Mouse (Mus musculus): Measurements from ENCODE around the gene Slc9a8.

Gene Slc9a8

GRCm38 (mm10) chr2:167502554-167503252, 81.2 kb downstream of the Slc9a8 start:
- no peak for TF ChIP-seq GATA4 (IDR thresholded peaks at IDR 0.05; ENCODE audit: insufficient replicate concordance, low read length)

DNA sequence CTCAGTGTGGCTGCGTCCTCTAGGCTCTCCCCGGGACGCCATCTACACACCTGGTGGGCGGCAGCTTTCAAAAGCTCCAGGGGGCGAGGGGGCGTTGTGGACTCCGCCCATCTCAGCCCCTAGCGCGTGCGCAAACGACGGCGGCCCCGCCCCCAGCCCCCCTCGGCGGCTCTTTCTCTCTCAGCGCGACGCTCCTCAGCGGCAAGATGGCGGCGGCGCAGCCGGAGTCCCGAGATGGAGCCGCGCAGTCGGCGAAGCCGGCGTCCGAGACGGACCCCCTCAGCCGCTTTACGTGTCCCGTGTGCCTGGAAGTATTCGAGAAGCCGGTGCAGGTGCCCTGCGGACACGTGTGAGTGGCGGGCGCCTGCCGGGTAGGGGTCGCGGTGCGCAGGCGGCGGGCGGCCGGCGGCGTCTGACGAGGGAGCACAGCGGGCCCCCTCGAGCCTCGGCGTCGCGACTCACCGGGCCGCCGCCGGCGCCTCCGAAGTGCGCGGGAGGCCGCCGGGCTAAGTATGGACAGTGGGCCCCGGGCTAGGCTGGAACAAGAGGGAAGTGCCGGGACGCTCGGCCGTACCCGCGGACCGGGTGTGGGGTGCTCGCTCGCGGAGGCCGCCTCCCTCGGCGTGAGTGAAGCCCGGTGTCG, 81.9 kb downstream of the Slc9a8 start:
- no peak for TF ChIP-seq GATA4 (IDR thresholded peaks at IDR 0.05; ENCODE audit: insufficient replicate concordance, low read length)

DNA sequence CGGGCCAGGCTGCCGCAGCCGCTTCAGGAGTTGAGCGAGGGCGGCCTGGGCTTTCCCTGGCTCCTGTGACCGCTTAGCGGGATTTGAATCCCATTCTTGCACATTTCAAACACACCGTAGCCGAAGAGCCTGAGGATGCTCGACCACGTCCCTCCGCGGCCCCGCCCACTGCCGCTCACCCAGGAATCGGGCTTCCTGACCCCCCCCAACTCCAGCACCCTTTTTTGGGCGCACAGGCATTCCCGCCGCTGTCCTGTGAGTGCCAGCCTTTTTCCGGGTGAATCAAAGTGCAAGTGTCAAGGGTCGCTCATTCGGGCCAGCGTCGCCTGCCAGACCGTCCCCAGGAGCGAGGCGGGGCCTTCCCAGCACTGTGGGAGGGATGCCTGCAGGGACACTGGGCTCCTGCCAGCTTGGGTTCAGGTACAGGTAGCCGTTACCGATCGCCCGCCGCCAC, 82.4 kb downstream of the Slc9a8 start:
- no peak; the same call in 1 of the 2 replicates for TF ChIP-seq GATA4 (IDR thresholded peaks at IDR 0.05; ENCODE audit: insufficient replicate concordance, low read length)

DNA sequence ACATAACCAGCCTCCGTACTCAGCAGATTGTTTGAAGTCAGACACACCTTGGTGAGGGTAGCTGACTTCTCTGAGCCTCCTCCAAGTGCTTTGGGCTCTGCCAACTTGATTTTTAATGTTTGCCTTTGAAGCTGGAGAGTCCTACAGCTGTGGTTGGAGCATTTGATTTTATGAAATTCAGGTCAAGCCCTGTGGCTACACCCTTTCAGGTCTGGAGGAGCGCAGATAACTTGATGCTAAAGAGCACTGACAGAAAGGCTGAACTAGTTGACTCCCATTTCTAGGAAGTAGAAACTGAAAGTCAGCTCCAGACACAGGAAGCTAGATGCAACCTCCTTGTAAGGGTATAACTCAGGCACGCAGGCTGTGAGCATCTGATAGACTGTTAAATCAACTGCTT, 83.6 kb downstream of the Slc9a8 start:
- no peak for TF ChIP-seq GATA4 (IDR thresholded peaks at IDR 0.05; ENCODE audit: insufficient replicate concordance, low read length)

DNA sequence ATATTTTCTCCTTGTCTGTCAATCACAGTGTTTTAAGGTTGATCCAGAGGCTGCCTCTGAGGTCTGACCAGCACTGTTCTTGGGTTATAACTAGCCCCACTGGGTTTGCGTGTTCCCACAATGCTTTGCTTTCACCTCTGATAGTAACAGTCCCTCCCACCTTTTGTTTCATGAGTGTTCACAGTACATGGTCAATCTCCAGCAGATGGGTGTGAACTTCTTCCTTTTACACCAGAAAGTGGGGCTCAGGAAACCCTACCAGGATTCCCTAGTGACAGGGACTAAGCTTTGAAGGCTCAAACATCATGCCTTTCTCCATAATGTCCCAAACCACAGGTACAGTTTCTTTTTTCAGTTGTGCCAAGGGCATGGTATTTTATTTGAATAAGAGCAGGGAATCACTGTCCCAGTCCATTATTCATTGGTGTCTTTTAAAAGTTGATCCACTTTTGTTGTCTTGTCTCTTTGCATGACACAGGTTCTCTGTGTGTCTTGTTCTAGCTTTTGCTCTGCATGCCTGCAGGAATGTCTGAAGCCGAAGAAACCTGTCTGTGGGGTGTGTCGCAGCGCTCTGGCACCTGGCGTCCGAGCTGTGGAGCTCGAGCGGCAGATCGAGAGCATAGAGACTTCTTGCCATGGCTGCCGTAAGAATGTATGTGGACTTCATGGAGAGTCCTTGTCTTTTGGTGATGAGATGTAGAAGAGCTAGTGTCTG, 85.2 kb downstream of the Slc9a8 start:
- TF ChIP-seq GATA4 (IDR thresholded peaks at IDR 0.05; ENCODE audit: insufficient replicate concordance, low read length) = no peak

GRCm38 (mm10) chr2:167507719-167508385, 86.3 kb downstream of the Slc9a8 start:
- no peak for TF ChIP-seq GATA4 (IDR thresholded peaks at IDR 0.05; ENCODE audit: insufficient replicate concordance, low read length)

GRCm38 (mm10) chr2:167508569-167508968, 87.1 kb downstream of the Slc9a8 start:
- no peak for TF ChIP-seq GATA4 (IDR thresholded peaks at IDR 0.05; ENCODE audit: insufficient replicate concordance, low read length)

- TF ChIP-seq GATA4 (IDR thresholded peaks at IDR 0.05; ENCODE audit: insufficient replicate concordance, low read length) = no peak
These were observed 89.0 kb downstream of the Slc9a8 start for GRCm38 (mm10) chr2:167510485-167510884.

- no peak for TF ChIP-seq GATA4 (IDR thresholded peaks at IDR 0.05; ENCODE audit: insufficient replicate concordance, low read length)
These were observed 90.9 kb downstream of the Slc9a8 start for GRCm38 (mm10) chr2:167512365-167512764.

GRCm38 (mm10) chr2:167512970-167513369, 91.5 kb downstream of the Slc9a8 start:
- no peak for TF ChIP-seq GATA4 (IDR thresholded peaks at IDR 0.05; ENCODE audit: insufficient replicate concordance, low read length)

- TF ChIP-seq GATA4 (IDR thresholded peaks at IDR 0.05; ENCODE audit: insufficient replicate concordance, low read length) = no peak
These were observed 93.1 kb downstream of the Slc9a8 start for GRCm38 (mm10) chr2:167514641-167515040.

GRCm38 (mm10) chr2:167515688-167516087, 94.2 kb downstream of the Slc9a8 start:
- no peak for TF ChIP-seq GATA4 (IDR thresholded peaks at IDR 0.05; ENCODE audit: insufficient replicate concordance, low read length)

GRCm38 (mm10) chr2:167519606-167520252, 98.2 kb downstream of the Slc9a8 start:
- TF ChIP-seq GATA4 (IDR thresholded peaks at IDR 0.05; ENCODE audit: insufficient replicate concordance, low read length) = no peak

All from liver, adult (tissue).